Mouse (Mus musculus) stomach, embryonic 14.5 days (tissue): ENCODE results near the gene Gm21477. TPM values are rescaled to one million over a fixed set of nuclear protein-coding genes. Genes with fewer than 3 reads are reported as not detected.
"Not testable (repeated sequence)": the region's sequence is repeated elsewhere in the genome, so short reads cannot be mapped to it uniquely, and the experiment has no call there.

Experiments
- ATAC-seq: fragments of 200-750 bp; cut with Nextera tagmentation; 2 replicates; pipeline ENCODE4 v1.8.0; 2017; ENCODE audit warnings: low read depth, moderate TSS enrichment; ENCODE audit not compliant: insufficient number of reproducible peaks, insufficient read depth, low FRiP score
- H3K27ac ChIP-seq: fragments of 300-500 bp; sonication (generic); 2 replicates; pipeline ENCODE4 v1.5.1; 2014; ENCODE audit warnings: mild to moderate bottlenecking, low read length, moderate library complexity, mixed read lengths
- H3K27me3 ChIP-seq: fragments of 300-500 bp; sonication (generic); 2 replicates; pipeline ENCODE4 v1.6.1; 2014; ENCODE audit warnings: low read length, control low read depth, mixed read lengths; ENCODE audit not compliant: control insufficient read depth, insufficient read depth
- H3K36me3 ChIP-seq: fragments of 300-500 bp; sonication (generic); 2 replicates; pipeline ENCODE4 v1.6.1; 2014; ENCODE audit warnings: mild to moderate bottlenecking, control low read depth, low read length, moderate library complexity, mixed read lengths; ENCODE audit not compliant: control insufficient read depth, insufficient read depth
- H3K4me1 ChIP-seq: fragments of 300-500 bp; sonication (generic); 2 replicates; pipeline ENCODE4 v1.6.1; 2014; ENCODE audit warnings: low read length, control low read depth, mixed read lengths; ENCODE audit not compliant: control insufficient read depth, insufficient read depth
- H3K4me2 ChIP-seq: fragments of 300-500 bp; sonication (generic); replicated peaks from 2 replicates; pipeline ENCODE4 v1.6.1; 2014; ENCODE audit warnings: low read depth, low read length, control low read depth
- H3K4me3 ChIP-seq: fragments of 300-500 bp; sonication (generic); 2 replicates; pipeline ENCODE4 v1.5.1; 2014; ENCODE audit warnings: low read depth, low read length, control low read depth
- H3K9ac ChIP-seq: fragments of 300-500 bp; sonication (generic); replicated peaks from 2 replicates; pipeline ENCODE4 v1.6.1; 2014; ENCODE audit warnings: low read depth, mild to moderate bottlenecking, control low read depth, low read length, moderate library complexity, mixed read lengths
- H3K9me3 ChIP-seq: fragments of 300-500 bp; sonication (generic); 2 replicates; pipeline ENCODE4 v1.6.1; 2016; ENCODE audit warnings: low read depth, low read length, control low read depth; ENCODE audit not compliant: control insufficient read depth
- WGBS: fragments of 180-500 bp; shearing (Covaris S2); extraction: QIAGEN DNeasy Blood & Tissue Kit; methylation state at CpG from one replicate; pipeline ENCODE4 v1.1.7; 2014; 5-methylcytosine and 5-hydroxymethylcytosine counted together
- polyA plus RNA-seq: library from polyadenylated mRNA; unstranded; fragments of >200 nt; fragmentation: Nextera tagmentation; extraction: Ambion mirVana; gene quantifications from 2 replicates; pipeline ENCODE4 v1.2.1, GENCODE M21; 2014

The Gm21477 gene
- not detected in 2 replicates for polyA plus RNA-seq

GRCm38 (mm10) chrY:87116521-87116920 is at the start of gene Gm21477:
Gene Gm21477, plus strand, starts transcription at chrY:87116821.
- not testable (repeated sequence) for ATAC-seq, H3K27ac ChIP-seq, H3K4me3 ChIP-seq, H3K9ac ChIP-seq, H3K36me3 ChIP-seq, H3K9me3 ChIP-seq, H3K4me2 ChIP-seq, H3K4me1 ChIP-seq, H3K27me3 ChIP-seq
- no CpG with 5 or more reads among the region's 6 CpGs for WGBS
